Mouse (Mus musculus): ENCODE measurements around the gene Egln2.
A peak's percentile ranks its signal among the peaks of the same experiment; 100 is the strongest.

GRCm38 (mm10) chr7:27184964-27185363 is 18.4 kb upstream of the Egln2 start:
- TF ChIP-seq CTCF (IDR thresholded peaks at IDR 0.05; ENCODE audit: borderline replicate concordance, insufficient read depth, low read length) (peak; percentile 84; the same call in 1 of the 2 replicates), POLR2A (IDR thresholded peaks at IDR 0.05; ENCODE audit: low read depth, low read length) (no peak)

Measured in embryonic fibroblast, embryonic 13.5 days (primary cell).